Mouse (Mus musculus) olfactory bulb, adult 2 months (tissue): Measurements from ENCODE around the gene Foxo6.

Source experiments
- CTCF ChIP-seq: fragments of 200-500 bp; IDR thresholded peaks from 2 replicates; pipeline ENCODE4 v1.5.1; 2012; ENCODE audit warnings: low read depth, mild to moderate bottlenecking, low read length, moderate library complexity; ENCODE audit not compliant: insufficient read depth
- POLR2A ChIP-seq: fragments of 200-500 bp; IDR thresholded peaks from 2 replicates; pipeline ENCODE4 v1.6.1; 2012; ENCODE audit warnings: mild to moderate bottlenecking, low read depth, low read length, moderate library complexity; ENCODE audit not compliant: insufficient read depth

DNA sequence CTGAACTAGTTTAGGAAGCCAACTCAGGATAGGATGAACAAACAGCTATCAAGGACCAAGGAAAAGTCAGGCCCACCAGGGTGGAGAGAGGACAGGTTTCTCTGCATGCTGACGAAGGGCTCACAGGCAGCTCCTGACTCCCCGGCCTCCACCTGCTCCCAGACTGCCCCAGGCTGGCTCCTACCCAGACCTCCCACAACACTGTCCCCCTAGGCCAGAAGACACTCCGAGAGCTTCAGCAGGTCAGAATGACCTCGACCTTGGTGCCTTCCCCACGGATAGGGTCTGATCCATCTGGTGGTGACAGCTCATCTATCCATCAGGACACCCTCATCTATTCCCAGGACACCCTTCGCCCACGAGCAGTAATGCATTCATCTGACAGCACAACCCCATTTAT lies 13.6 kb downstream of the Foxo6 start:
- no peak for TF ChIP-seq POLR2A
- TF ChIP-seq CTCF: no peak
